Mouse (Mus musculus): ENCODE data around the gene Rpl10a. TPM values are rescaled to one million over a fixed set of nuclear protein-coding genes. Genes with fewer than 3 reads are reported as not detected.

Rpl10a gene
- polyA plus RNA-seq, 1 experiment from 2014 or later = 502 TPM

DNA sequence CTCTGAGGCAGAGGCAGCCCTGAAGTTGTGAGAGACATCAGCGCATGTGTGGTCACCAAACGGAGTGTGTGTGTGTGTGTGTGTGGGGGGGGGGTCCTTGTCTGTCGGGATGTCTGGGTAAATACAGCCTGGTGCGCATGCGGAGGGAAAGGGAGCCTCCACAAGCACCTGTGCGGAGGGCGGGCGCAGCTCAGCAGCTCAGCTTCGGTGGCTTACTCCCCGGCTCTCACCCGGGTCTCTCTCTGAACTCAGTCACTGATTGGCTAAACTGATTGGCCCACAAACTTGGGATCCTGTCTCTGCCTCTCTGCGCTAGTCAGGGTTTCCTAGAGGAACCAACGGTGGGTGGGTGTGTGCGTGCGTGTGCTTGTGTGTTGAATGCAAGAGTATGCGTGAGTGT is 46.2 kb downstream of the Rpl10a start:
- H3K9me3 ChIP-seq (replicated peaks) = no peaks in the 10 kb centered on the region
- peaks cover 13% of the 10 kb centered on the region for H3K4me1 ChIP-seq
- 15% methylated on average over 16 of the region's 16 CpGs for WGBS
- H3K36me3 ChIP-seq = no peaks in the 10 kb centered on the region
- H3K4me3 ChIP-seq = no peak overlapping the region
- H3K27ac ChIP-seq = no peak overlapping the region
- DNase-seq (ENCODE audit: low spot score) = no peak
- H3K27me3 ChIP-seq (ENCODE audit: low read depth, poor library complexity, severe bottlenecking) = peaks cover 39% of the 10 kb centered on the region

DNA sequence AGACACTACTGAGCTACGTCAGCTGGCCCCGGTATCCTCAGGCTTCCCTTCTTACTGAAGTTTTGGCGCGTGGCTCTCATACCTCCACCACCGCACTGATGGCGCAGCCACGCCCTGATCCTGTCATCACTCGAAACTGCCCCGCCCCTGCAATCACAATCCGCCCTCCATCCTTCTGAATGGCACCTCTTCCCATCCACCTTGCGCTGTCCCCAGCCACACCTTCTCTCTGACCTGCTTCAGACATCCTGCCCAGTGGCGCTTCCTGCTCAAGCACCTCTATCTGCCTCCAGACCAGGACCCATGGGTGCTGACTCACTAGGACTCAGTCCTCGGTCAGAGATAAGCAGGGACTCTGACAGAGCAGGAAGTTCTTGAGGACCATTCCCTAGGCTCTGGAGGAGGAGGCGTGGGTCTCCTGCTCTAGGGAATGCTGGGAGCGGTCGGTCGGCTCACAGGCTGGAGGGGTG is 47.4 kb downstream of the Rpl10a start:
- no peak for DNase-seq (ENCODE audit: low spot score)
- Histone ChIP-seq H3K4me3 (no peak overlapping the region), H3K9me3 (replicated peaks) (no peaks in the 10 kb centered on the region), H3K27ac (no peak overlapping the region), H3K27me3 (ENCODE audit: low read depth, poor library complexity, severe bottlenecking) (peaks cover 44% of the 10 kb centered on the region), H3K4me1 (peaks cover 17% of the 10 kb centered on the region), H3K36me3 (no peaks in the 10 kb centered on the region)
- WGBS = 10% methylated on average over 17 of the region's 17 CpGs

DNA sequence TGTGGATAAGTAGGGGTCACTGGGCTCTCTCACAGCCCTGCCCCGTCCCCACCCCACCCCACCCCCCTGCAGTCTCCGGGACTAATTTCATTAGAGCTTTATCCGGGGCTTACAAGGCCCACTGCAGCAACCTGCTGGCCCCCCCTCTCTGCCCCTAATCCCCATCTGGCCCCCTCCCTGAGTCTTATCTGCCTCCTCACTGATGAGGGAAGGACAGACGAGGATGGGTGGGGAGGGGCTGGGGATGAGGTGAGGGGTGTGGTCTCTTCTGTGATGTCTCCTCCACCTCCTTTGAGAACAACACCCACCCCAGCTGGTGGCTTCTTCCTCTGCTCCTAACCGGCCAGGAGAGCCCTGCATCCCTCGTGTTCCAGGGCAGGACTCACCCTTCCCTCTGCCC is 52.0 kb downstream of the Rpl10a start:
- no peak overlapping the region for H3K27ac ChIP-seq
- H3K36me3 ChIP-seq = no peaks in the 10 kb centered on the region
- peaks cover 12% of the 10 kb centered on the region for H3K4me1 ChIP-seq
- 7% methylated on average over 6 of the region's 6 CpGs for WGBS
- H3K27me3 ChIP-seq (ENCODE audit: low read depth, poor library complexity, severe bottlenecking) = peaks cover 25% of the 10 kb centered on the region
- no peaks in the 10 kb centered on the region for H3K9me3 ChIP-seq (replicated peaks)
- H3K4me3 ChIP-seq = no peak overlapping the region
- DNase-seq (ENCODE audit: low spot score) = no peak

Other genes starting within 250 kb of the Rpl10a start
- 0.97 and 1.1 TPM in 2 replicates for gene Tcp11, start 247.8 kb upstream of the Rpl10a start, polyA plus RNA-seq (2016; fragmentation: Nextera tagmentation; extraction: Ambion mirVana)
- 10.9 and 11.0 TPM in 2 replicates for gene Scube3, start 186.3 kb upstream of the Rpl10a start, polyA plus RNA-seq (2016; fragmentation: Nextera tagmentation; extraction: Ambion mirVana)
- gene Zfp523, start 151.3 kb upstream of the Rpl10a start, polyA plus RNA-seq (2016; fragmentation: Nextera tagmentation; extraction: Ambion mirVana) = 33.6 and 40.2 TPM in 2 replicates
- gene Def6, start 120.7 kb upstream of the Rpl10a start, polyA plus RNA-seq (2016; fragmentation: Nextera tagmentation; extraction: Ambion mirVana) = 6.8 and 11.1 TPM in 2 replicates
- gene Ppard, start 95.8 kb upstream of the Rpl10a start, polyA plus RNA-seq (2016; fragmentation: Nextera tagmentation; extraction: Ambion mirVana) = 1.9 and 2.3 TPM in 2 replicates
- 32.9 and 35.5 TPM in 2 replicates for gene Fance, start 15.0 kb upstream of the Rpl10a start, polyA plus RNA-seq (2016; fragmentation: Nextera tagmentation; extraction: Ambion mirVana)
- gene Tead3, start 22.3 kb downstream of the Rpl10a start, polyA plus RNA-seq (2016; fragmentation: Nextera tagmentation; extraction: Ambion mirVana) = 5.2 and 9.8 TPM in 2 replicates
- gene Tulp1, start 36.8 kb downstream of the Rpl10a start, polyA plus RNA-seq (2016; fragmentation: Nextera tagmentation; extraction: Ambion mirVana) = 3.4 and 4.1 TPM in 2 replicates
- 32.5 and 32.6 TPM in 2 replicates for gene Fkbp5, start 189.1 kb downstream of the Rpl10a start, polyA plus RNA-seq (2016; fragmentation: Nextera tagmentation; extraction: Ambion mirVana)
- not detected in 2 replicates for gene Armc12, start 202.3 kb downstream of the Rpl10a start, polyA plus RNA-seq (2016; fragmentation: Nextera tagmentation; extraction: Ambion mirVana)
- not detected in 2 replicates for gene Clpsl2, start 220.9 kb downstream of the Rpl10a start, polyA plus RNA-seq (2016; fragmentation: Nextera tagmentation; extraction: Ambion mirVana)
- gene Clps, start 232.3 kb downstream of the Rpl10a start, polyA plus RNA-seq (2016; fragmentation: Nextera tagmentation; extraction: Ambion mirVana) = not detected in 2 replicates
- gene Lhfpl5, start 247.2 kb downstream of the Rpl10a start, polyA plus RNA-seq (2016; fragmentation: Nextera tagmentation; extraction: Ambion mirVana) = 0.39 and 0.55 TPM in 2 replicates

All from limb, embryonic 10.5 days (tissue).